Mouse (Mus musculus) lung, adult 2 months (tissue): ENCODE measurements around the gene Gm21988. TPM values are rescaled to one million over a fixed set of nuclear protein-coding genes. Genes with fewer than 3 reads are reported as not detected.

Experiments
- DNase-seq: peaks from one replicate; pipeline ENCODE4 v3.0.0; 2022
- H3K4me1 ChIP-seq: fragments of 200-500 bp; 2 replicates; pipeline ENCODE4 v1.6.1; 2011; ENCODE audit warnings: low read length; ENCODE audit not compliant: control insufficient read depth, insufficient read depth
- H3K4me3 ChIP-seq: fragments of 200-500 bp; replicated peaks from 2 replicates; pipeline ENCODE3; 2011; ENCODE audit warnings: low read depth, mild to moderate bottlenecking, control low read depth, low read length; ENCODE audit errors: extremely low read depth
- CTCF ChIP-seq: fragments of 200-500 bp; IDR thresholded peaks from 2 replicates; pipeline ENCODE4 v1.5.1; 2011; ENCODE audit warnings: mild to moderate bottlenecking, low read length, control low read depth; ENCODE audit not compliant: insufficient read depth
- POLR2A ChIP-seq: fragments of 200-500 bp; IDR thresholded peaks from 2 replicates; pipeline ENCODE4 v1.6.1; 2011; ENCODE audit warnings: low read depth, mild to moderate bottlenecking, control low read depth, low read length, borderline replicate concordance; ENCODE audit errors: extremely low read depth
- WGBS: fragments of 180-500 bp; shearing (Covaris S2); methylation state at CpG from one replicate; pipeline ENCODE4 v1.1.7; 2018; 5-methylcytosine and 5-hydroxymethylcytosine counted together
- polyA plus RNA-seq: library from polyadenylated mRNA; depleted of rRNA; stranded (reverse); fragments of >200 nt; gene quantifications from 2 replicates; pipeline ENCODE4 v1.2.3, GENCODE M21; 2012; rRNA removed

Gene Gm21988
- 6.6 and 7.2 TPM in 2 replicates for polyA plus RNA-seq

DNA sequence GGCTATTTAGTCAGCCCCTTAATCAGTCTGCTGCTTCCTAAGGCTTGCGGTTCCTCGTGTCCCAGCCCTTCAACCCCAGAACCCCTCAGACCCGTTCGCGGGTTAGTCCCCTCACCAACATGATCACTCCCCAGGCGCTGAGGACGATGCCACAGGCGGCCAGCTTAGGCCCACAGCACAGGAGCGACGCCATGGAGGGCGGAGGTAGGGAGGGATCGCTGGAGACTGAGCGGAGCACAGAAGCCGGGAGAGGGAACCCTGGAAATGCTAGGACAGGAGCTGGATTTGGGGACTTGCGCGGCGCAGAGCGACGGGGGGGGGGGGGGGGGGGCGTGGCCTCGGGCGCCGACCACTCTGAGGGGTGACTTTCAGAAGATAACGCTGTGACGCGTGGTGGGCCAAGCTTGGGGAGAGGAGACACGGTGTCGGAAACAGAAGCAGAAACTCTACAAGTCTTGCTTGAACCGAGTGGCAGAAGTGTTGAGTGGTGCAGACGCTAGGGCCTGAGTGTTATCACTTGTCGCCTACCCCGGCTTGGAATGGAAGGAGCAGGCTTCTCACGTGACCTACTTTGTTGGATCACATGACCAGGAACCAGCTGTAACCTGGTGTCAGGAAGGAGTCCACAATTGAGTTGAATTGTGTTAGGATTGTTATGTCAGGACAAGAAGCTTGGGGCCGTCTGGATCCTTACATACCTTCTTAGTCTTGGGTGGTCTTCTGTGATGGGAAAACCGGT, at the start of gene Gm21988, which contains the start of gene Rnasek:
Gm21988 (minus strand) TSS at position 290 of the 739 bp plus-strand sequence.
Rnasek (minus strand) TSS at position 302 of the 739 bp plus-strand sequence.
- TF ChIP-seq POLR2A: peak; percentile 83; the same call in 1 of the 2 replicates
- no peak for TF ChIP-seq CTCF
- WGBS: under 1% methylated on average over 32 of the region's 35 CpGs
- peak within 1 kb of the TSS; percentile 97 for H3K4me3 ChIP-seq
- peak; percentile 91 for DNase-seq
- peaks cover 7% of the 10 kb centered on the region; the same call in 1 of the 2 replicates for H3K4me1 ChIP-seq

DNA sequence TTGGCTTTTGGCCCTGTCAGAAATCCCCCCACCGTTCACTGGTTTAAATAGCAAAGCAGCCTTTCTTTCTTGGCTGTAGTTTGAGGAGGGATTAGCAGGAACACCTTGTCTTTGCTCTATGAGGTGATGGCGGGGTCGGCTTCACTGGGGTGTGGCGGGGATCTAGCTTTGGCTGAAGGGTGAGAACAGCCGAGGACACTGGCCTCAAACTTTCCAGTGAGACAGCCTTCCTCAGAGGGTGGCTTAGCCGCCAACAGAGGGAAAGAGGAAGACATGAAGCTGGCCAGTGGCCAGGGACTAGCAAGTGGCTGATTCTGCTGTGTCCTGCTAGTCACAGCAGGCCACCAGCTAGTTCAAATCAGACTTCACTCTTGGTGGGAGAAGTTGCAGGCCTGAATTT, 49.6 kb upstream of the Gm21988 start:
- Histone ChIP-seq H3K4me1 (no peaks in the 10 kb centered on the region), H3K4me3 (no peak overlapping the region)
- WGBS: 35% methylated on average over 6 of the region's 6 CpGs
- no peak for DNase-seq
- TF ChIP-seq POLR2A: no peak
- TF ChIP-seq CTCF: no peak

DNA sequence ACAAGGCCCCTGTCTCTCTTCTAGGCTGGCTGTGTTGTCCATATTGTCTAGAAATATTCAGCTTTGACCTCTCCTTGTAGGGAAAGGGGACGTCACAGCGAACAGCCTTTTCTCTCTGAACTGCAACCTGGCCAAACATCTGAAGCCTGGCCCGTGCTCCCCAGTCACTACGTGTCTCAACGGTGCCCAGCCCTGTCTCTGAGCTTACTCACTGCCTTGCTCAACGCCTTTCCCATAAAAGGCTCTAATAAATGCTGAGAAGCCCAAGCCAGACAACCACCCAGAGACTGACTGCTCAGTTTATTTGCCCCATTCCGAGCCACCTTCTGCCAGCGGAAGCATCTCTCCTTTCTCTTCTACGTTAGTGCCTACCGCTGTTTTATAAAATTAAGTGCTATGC, 48.5 kb upstream of the Gm21988 start:
- DNase-seq: no peak
- no peaks in the 10 kb centered on the region for H3K4me1 ChIP-seq
- H3K4me3 ChIP-seq: no peak overlapping the region
- TF ChIP-seq CTCF (no peak), POLR2A (no peak)
- WGBS: 80% methylated on average over 10 of the region's 10 CpGs

DNA sequence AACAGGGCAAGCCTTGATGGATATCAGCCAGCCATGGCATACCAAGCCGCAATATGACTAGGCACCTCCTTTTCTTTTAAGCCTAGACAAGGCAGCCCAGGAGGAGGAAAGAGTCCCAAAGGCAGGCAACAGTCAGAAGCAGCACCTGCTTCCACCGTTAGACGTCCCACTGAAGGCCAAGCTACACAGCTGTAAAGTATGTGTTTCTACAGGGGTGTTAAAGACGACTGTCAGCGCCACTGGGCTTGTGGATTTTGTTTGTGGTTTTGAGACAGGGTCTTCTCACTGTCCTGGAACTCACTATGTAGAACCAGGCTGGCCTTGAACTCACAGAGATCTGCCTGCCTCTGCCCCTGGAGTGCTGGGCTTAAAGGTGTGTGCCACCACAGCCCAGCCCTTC, 46.1 kb upstream of the Gm21988 start:
- 66% methylated on average over 5 of the region's 5 CpGs for WGBS
- DNase-seq: no peak
- Histone ChIP-seq H3K4me1 (peaks cover under 1% of the 10 kb centered on the region; the same call in 1 of the 2 replicates), H3K4me3 (no peak overlapping the region)
- TF ChIP-seq CTCF: no peak

DNA sequence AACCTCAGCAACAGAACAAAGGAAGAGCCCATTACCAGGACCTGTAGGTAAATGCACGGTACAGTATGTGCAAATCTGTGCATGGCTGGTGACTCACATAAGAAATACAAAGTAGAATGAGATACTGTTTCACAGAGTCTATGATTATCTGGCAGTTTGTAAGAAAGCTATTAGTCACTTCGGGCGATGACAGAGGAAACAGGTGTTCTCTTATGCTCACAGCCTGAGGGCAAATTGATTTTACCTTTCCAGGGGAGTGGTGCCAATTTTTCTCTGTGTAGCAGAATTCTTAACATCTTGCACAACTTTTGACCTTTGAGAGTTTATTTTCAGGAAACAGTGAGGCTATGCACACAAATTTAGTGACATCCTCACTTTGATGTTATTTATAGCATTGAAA, 45.1 kb upstream of the Gm21988 start:
- no peak for TF ChIP-seq CTCF
- no peak for TF ChIP-seq POLR2A
- H3K4me3 ChIP-seq: no peak overlapping the region
- no peak for DNase-seq
- 45% methylated on average over 3 of the region's 3 CpGs for WGBS
- peaks cover 8% of the 10 kb centered on the region for H3K4me1 ChIP-seq

DNA sequence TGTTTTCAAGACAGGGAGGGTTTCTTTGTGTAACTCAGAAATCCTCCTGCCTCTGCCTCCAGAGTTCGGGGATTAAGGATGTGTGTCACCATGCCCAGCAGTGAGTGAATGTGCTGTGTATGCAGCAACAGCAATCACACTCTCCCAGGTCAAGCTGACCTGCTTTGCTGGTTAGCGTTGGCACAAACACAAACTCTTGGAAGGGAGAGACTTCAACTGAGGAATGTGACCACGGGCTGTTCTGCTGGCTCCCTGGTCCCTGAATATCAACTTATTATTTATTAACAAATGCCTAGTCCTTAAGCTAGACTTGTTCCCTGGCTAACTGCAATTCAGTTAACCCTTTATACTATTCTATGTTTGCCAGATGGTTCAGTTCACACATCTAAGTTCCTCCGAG, 44.0 kb upstream of the Gm21988 start:
- no peak for DNase-seq
- no peak for TF ChIP-seq CTCF
- WGBS: 63% methylated on average over 4 of the region's 4 CpGs
- no peak overlapping the region for H3K4me3 ChIP-seq
- peaks cover 9% of the 10 kb centered on the region for H3K4me1 ChIP-seq

DNA sequence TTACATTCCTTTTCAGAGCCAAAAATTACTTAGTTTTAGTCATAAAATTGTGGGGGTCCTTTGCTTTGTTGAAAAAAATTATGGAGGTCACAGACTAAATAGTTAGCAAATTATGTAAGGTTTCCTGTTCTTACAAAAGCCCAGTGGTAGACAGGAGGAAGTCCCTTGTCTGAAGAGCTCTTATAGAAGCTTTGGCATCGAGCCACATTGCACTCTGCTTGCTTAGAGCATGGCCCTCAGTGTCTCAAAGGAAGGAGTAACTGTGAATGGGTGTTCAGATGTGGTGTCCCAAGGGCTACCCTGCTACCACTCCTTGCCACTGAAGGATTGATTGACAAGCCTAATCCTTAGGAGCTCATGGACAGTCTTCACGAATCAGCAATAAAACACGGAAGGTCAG, 40.8 kb upstream of the Gm21988 start:
- Histone ChIP-seq H3K4me3 (no peak overlapping the region), H3K4me1 (peaks cover 9% of the 10 kb centered on the region)
- no peak for TF ChIP-seq CTCF
- TF ChIP-seq POLR2A: no peak
- DNase-seq: peak; percentile 46
- WGBS: 29% methylated on average over 3 of the region's 3 CpGs

DNA sequence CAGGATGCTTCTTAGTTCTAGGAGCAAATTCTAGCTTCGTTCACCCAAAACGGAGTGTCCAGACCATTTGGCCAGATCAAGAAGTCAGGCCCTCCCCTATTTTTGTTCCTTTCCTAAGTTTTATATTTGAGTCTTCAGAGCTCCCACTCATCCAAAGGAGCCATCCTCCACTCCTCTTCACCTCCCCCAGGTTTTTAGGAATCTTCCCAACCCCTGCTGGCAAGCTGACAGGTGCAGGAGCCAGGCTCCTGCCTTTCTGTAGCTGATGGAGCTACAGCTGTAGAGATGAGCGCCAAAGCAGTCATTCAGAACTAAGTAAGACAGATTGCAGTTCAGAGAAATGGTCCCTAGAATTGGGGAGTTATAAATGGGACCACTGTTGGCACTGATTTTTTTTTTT, 39.3 kb upstream of the Gm21988 start:
- no peak overlapping the region for H3K4me3 ChIP-seq
- no peak for TF ChIP-seq POLR2A
- TF ChIP-seq CTCF: no peak
- WGBS: 86% methylated on average over 3 of the region's 3 CpGs
- peaks cover 9% of the 10 kb centered on the region for H3K4me1 ChIP-seq
- DNase-seq: no peak

DNA sequence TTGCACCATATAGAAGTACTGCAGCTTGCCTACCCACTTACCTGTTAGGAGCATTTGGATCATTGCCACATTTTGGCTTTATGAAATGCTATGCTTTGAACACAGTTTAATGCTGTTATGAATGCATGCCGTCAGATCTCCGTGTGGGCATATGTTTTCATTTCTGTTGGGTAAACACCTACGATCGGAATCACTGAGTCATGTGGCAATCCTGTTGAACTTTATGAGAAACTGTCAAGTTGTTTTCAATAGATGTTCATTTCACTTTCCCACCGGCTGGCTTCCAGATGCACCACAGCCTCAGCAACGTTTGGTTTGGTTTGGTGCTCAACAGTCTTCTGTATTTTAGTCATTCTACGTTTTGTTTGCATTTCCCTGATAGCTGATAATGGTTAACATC, 32.0 kb upstream of the Gm21988 start:
- H3K4me1 ChIP-seq: 0 out of 2 replicates have a peak, but pooled peaks cover 2% of the 10 kb centered on the region
- 71% methylated on average over 7 of the region's 7 CpGs for WGBS
- TF ChIP-seq CTCF: no peak
- no peak for TF ChIP-seq POLR2A
- no peak overlapping the region for H3K4me3 ChIP-seq
- DNase-seq: no peak

DNA sequence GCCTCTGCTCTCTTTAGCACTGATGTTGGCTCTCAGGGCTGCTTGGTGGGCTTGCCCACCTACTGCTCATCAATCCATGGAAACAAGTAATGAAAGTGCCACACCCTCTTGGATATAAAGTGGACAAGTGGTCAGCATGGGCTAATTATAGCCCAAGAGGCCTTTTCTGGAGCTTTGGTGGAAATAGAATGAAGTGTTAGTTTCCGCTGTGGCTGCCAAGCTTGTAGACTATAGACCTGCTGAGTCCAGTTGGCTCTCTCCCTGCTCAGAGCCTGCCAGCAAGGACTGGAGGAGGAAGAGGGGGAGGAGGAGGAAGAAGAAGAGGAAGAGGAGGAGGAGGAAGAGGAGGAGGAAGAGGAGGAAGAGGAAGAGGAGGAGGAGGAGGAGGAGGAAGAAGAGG, 26.8 kb upstream of the Gm21988 start:
- WGBS: 31% methylated on average over 1 of the region's 1 CpGs
- no peak for DNase-seq
- no peak overlapping the region for H3K4me3 ChIP-seq
- TF ChIP-seq CTCF (no peak), POLR2A (no peak)
- H3K4me1 ChIP-seq: peaks cover 4% of the 10 kb centered on the region; the same call in 1 of the 2 replicates

DNA sequence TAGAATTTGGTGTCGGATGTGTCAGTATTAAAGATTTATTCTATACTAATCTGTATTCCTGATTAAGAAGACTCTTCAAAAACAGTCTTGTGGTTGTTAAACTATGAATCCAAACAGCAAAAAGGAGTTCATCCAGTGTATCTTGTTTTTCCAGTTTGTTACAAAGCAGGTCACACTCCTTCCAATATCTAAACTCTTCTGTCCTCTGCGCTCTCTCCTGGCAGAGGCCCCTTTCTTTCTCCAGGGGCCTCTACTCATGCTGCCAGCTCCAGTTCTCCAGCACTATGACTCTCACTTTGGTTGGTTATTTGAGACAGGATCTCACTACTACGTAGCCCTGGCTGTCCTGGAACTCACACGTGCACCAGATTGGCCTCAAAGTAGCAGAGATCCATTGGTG, 26.2 kb upstream of the Gm21988 start:
- 61% methylated on average over 4 of the region's 4 CpGs for whole genome bisulfite sequencing
- H3K4me1 ChIP-seq: peaks cover 4% of the 10 kb centered on the region; the same call in 1 of the 2 replicates
- no peak for DNase-seq
- TF ChIP-seq CTCF (no peak), POLR2A (no peak)
- H3K4me3 ChIP-seq: no peak overlapping the region
